Comparison of ENCODE assay signal across 9 mouse cellular contexts in the genomic region with DNA sequence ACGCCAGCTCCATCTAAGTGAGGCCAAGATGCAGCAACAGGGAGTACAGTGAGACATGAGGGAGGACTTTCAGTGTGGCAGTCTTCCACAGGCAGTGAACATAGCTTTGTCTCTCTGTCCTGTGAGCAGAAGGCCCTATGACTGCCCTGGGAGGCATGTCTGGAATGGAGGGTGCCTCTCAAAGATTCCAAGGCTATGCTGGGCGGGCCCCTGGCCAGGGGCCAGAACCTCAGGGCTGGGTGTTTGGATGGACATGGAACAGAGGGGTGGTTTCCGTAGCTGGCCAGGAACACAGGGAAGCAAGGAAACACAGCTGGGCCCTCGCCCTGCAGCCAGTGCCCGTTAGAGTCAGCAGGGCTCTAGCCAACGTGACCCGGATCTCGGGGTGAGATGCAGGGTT. TPM values are rescaled to one million over a fixed set of nuclear protein-coding genes. Genes with fewer than 3 reads are reported as not detected.
DNase-seq lines count a peak whose midpoint lies in the region; ATAC-seq lines count a peak whose summit lies in the region.
"Had no signal": no experiment of that assay in that cellular context is flagged by ENCODE, and none has a peak within 500 bp of the region (broad histone marks: within the 10 kb centered on the region; RNA-seq: fewer than 3 reads in every experiment).

No protein-coding gene starts in this region.

- 85% methylated on average over 8 of the region's 8 CpGs for WGBS in embryonic facial prominence, embryonic 13.5 days
- 93% methylated on average over 8 of the region's 8 CpGs for WGBS in embryonic facial prominence, embryonic 10.5 days

- no peak for ATAC-seq in embryonic facial prominence, embryonic 13.5 days (ENCODE audit: insufficient number of reproducible peaks, insufficient read depth, low FRiP score, low TSS enrichment, low read depth)

- no peak for DNase-seq in embryonic facial prominence, embryonic 10.5 days (ENCODE audit: low spot score)
- DNase-seq in brain, adult 2 months (ENCODE audit: low read depth, low spot score): peak; percentile 25
- peak; percentile 72 for DNase-seq in heart, postnatal 14 days
- DNase-seq in lung, postnatal 14 days: peak; percentile 82
- DNase-seq in frontal cortex, postnatal 36 days (ENCODE audit: low spot score in 2 of 2): no peak
- no peak for DNase-seq in cerebellum, adult 11-12 months
- no peak for DNase-seq in left cerebral cortex, adult 11 months (ENCODE audit: low spot score)

- no peak overlapping the region for H3K4me3 ChIP-seq in embryonic facial prominence, embryonic 13.5 days
- H3K4me3 ChIP-seq in embryonic facial prominence, embryonic 10.5 days: no peak overlapping the region
- H3K4me3 ChIP-seq: limb, embryonic 13.5 days had no signal

- H3K4me2 ChIP-seq in embryonic facial prominence, embryonic 13.5 days: 0 out of 2 replicates have a peak overlapping the region, but pooled peaks have one; percentile 7

- H3K4me1 ChIP-seq in embryonic facial prominence, embryonic 13.5 days: peaks cover 55% of the 10 kb centered on the region
- peaks cover 35% of the 10 kb centered on the region for H3K4me1 ChIP-seq in embryonic facial prominence, embryonic 10.5 days

- no peaks in the 10 kb centered on the region for H3K9me3 ChIP-seq in embryonic facial prominence, embryonic 13.5 days
- no peaks in the 10 kb centered on the region for H3K9me3 ChIP-seq in embryonic facial prominence, embryonic 10.5 days
- H3K9me3 ChIP-seq: limb, embryonic 13.5 days had no signal

- peaks cover 87% of the 10 kb centered on the region for H3K36me3 ChIP-seq in embryonic facial prominence, embryonic 13.5 days
- peaks cover 94% of the 10 kb centered on the region for H3K36me3 ChIP-seq in embryonic facial prominence, embryonic 10.5 days (replicated peaks)

- H3K27ac ChIP-seq in embryonic facial prominence, embryonic 13.5 days: no peak overlapping the region
- no peak overlapping the region for H3K27ac ChIP-seq in embryonic facial prominence, embryonic 10.5 days (replicated peaks)
- H3K27ac ChIP-seq: limb, embryonic 13.5 days had no signal

- intact Hi-C loops in heart, postnatal 14 days (cut with DNase I): no loop called here

- H3K27me3 ChIP-seq in embryonic facial prominence, embryonic 13.5 days: no peaks in the 10 kb centered on the region
- H3K27me3 ChIP-seq in embryonic facial prominence, embryonic 10.5 days (replicated peaks; ENCODE audit: low read depth, poor library complexity, severe bottlenecking): no peaks in the 10 kb centered on the region
- H3K27me3 ChIP-seq: limb, embryonic 13.5 days had no signal

- no peak overlapping the region for H3K9ac ChIP-seq in embryonic facial prominence, embryonic 13.5 days
- H3K9ac ChIP-seq: limb, embryonic 13.5 days had no signal

RNA-seq across cellular contexts. Expression of gene Kank2, which starts 6.7 kb away (rescaled TPM):
- polyA plus RNA-seq in embryonic facial prominence, embryonic 13.5 days (2015; fragmentation: Nextera tagmentation; extraction: Ambion mirVana): 20.8 and 22.6 TPM in 2 replicates
- polyA plus RNA-seq in embryonic facial prominence, embryonic 10.5 days (2016; fragmentation: Nextera tagmentation; extraction: Ambion mirVana): 15.3 and 17.8 TPM in 2 replicates
- total RNA-seq in heart, postnatal 14 days (2021): 10 to 100 TPM; 52.6 to 53.3 TPM

RNA-seq across cellular contexts. Expression of gene Spc24, which starts 31.8 kb away (rescaled TPM):
- polyA plus RNA-seq in embryonic facial prominence, embryonic 13.5 days (2015; fragmentation: Nextera tagmentation; extraction: Ambion mirVana): 105 and 111 TPM in 2 replicates
- polyA plus RNA-seq in embryonic facial prominence, embryonic 10.5 days (2016; fragmentation: Nextera tagmentation; extraction: Ambion mirVana): 187 TPM in 2 replicates
- total RNA-seq in heart, postnatal 14 days (2021): 1 to 10 TPM; 4.7 to 6.5 TPM

RNA-seq across cellular contexts. Expression of gene Angptl8, which starts 43.4 kb away (rescaled TPM):
- polyA plus RNA-seq in embryonic facial prominence, embryonic 13.5 days (2015; fragmentation: Nextera tagmentation; extraction: Ambion mirVana): 0.74 and 1.1 TPM in 2 replicates
- 0.48 and 0.52 TPM in 2 replicates for polyA plus RNA-seq in embryonic facial prominence, embryonic 10.5 days (2016; fragmentation: Nextera tagmentation; extraction: Ambion mirVana)
- total RNA-seq in heart, postnatal 14 days (2021): not detected

Comparison
In these comparisons a context has a peak if more than half of its experiments do, and no peak if none do; other contexts are left out.
1. DNase-seq: peak in brain, adult 2 months (single experiment), heart, postnatal 14 days (2 of 2) and lung, postnatal 14 days (single experiment); none in embryonic facial prominence, embryonic 10.5 days (single experiment), frontal cortex, postnatal 36 days (0 of 2), cerebellum, adult 11-12 months (single experiment) and left cerebral cortex, adult 11 months (single experiment).